ENCODE assay signal across 11 mouse cellular contexts in genomic region chr5:74214501-74215110, GRCm38 (mm10). TPM values are rescaled to one million over a fixed set of nuclear protein-coding genes. Genes with fewer than 3 reads are reported as not detected.
A peak's percentile ranks its signal among the peaks of the same experiment; 100 is the strongest.
DNase-seq lines count a peak whose midpoint lies in the region; ATAC-seq lines count a peak whose summit lies in the region.
"Had no signal": no experiment of that assay in that cellular context is flagged by ENCODE, and none has a peak within 500 bp of the region (broad histone marks: within the 10 kb centered on the region; RNA-seq: fewer than 3 reads in every experiment).

No protein-coding gene starts in this region.

- WGBS in heart, embryonic 13.5 days, result 20% methylated on average over 7 of the region's 7 CpGs
- WGBS in neural tube, embryonic 12.5 days, result 3% methylated on average over 7 of the region's 7 CpGs
- 3% methylated on average over 7 of the region's 7 CpGs for WGBS in neural tube, embryonic 15.5 days
- WGBS in hindbrain, embryonic 16.5 days, result 6% methylated on average over 7 of the region's 7 CpGs

- intact Hi-C loops in heart, postnatal 10 days (cut with DNase I), result no loop called here

- no peaks in the 10 kb centered on the region for H3K27me3 ChIP-seq in heart, embryonic 13.5 days (replicated peaks)
- H3K27me3 ChIP-seq in neural tube, embryonic 12.5 days (replicated peaks), result no peaks in the 10 kb centered on the region
- no peaks in the 10 kb centered on the region for H3K27me3 ChIP-seq in neural tube, embryonic 15.5 days (replicated peaks)
- no peaks in the 10 kb centered on the region for H3K27me3 ChIP-seq in hindbrain, embryonic 16.5 days (replicated peaks; ENCODE audit: control insufficient read depth, insufficient read depth, low read length)

- DNase-seq in heart, postnatal 10 days, result no peak
- DNase-seq in urinary bladder, adult 18-20 months (ENCODE audit: low spot score in 2 of 2), result no peak
- DNase-seq in layer of hippocampus, postnatal 25 days (ENCODE audit: extremely low spot score in 1 of 2, low spot score in 1 of 2), result no peak
- DNase-seq: heart, postnatal 4 days; lung, postnatal 36 days had no signal

- H3K4me3 ChIP-seq in heart, embryonic 13.5 days, result no peak overlapping the region
- no peak overlapping the region for H3K4me3 ChIP-seq in neural tube, embryonic 12.5 days
- H3K4me3 ChIP-seq in neural tube, embryonic 15.5 days (replicated peaks), result no peak overlapping the region
- H3K4me3 ChIP-seq in hindbrain, embryonic 16.5 days (ENCODE audit: low read length), result no peak overlapping the region
- H3K4me3 ChIP-seq: left cerebral cortex, adult 2 months had no signal

- H3K36me3 ChIP-seq in heart, embryonic 13.5 days, result no peaks in the 10 kb centered on the region
- H3K36me3 ChIP-seq in neural tube, embryonic 12.5 days, result no peaks in the 10 kb centered on the region
- H3K36me3 ChIP-seq in neural tube, embryonic 15.5 days, result no peaks in the 10 kb centered on the region
- no peaks in the 10 kb centered on the region for H3K36me3 ChIP-seq in hindbrain, embryonic 16.5 days (ENCODE audit: control insufficient read depth, insufficient read depth, low read length)

- peak overlapping the region; percentile 13; the same call in 1 of the 2 replicates for H3K27ac ChIP-seq in heart, embryonic 13.5 days (replicated peaks)
- H3K27ac ChIP-seq in neural tube, embryonic 12.5 days, result no peak overlapping the region
- H3K27ac ChIP-seq in neural tube, embryonic 15.5 days (replicated peaks), result no peak overlapping the region
- no peak overlapping the region for H3K27ac ChIP-seq in hindbrain, embryonic 16.5 days (ENCODE audit: low read depth, low read length)
- H3K27ac ChIP-seq: left cerebral cortex, adult 2 months had no signal

- H3K9ac ChIP-seq in heart, embryonic 13.5 days, result no peak overlapping the region
- H3K9ac ChIP-seq in neural tube, embryonic 12.5 days, result 0 out of 2 replicates have a peak overlapping the region, but pooled peaks have one; percentile 2
- H3K9ac ChIP-seq in neural tube, embryonic 15.5 days (replicated peaks), result no peak overlapping the region
- H3K9ac ChIP-seq in hindbrain, embryonic 16.5 days (ENCODE audit: low read depth, low read length), result no peak overlapping the region

- H3K4me2 ChIP-seq in heart, embryonic 13.5 days, result no peak overlapping the region
- peak overlapping the region; percentile 35 for H3K4me2 ChIP-seq in neural tube, embryonic 12.5 days (replicated peaks)
- H3K4me2 ChIP-seq in neural tube, embryonic 15.5 days, result no peak overlapping the region
- no peak overlapping the region for H3K4me2 ChIP-seq in hindbrain, embryonic 16.5 days (ENCODE audit: low read length)

- peaks cover 43% of the 10 kb centered on the region for H3K4me1 ChIP-seq in heart, embryonic 13.5 days
- peaks cover 14% of the 10 kb centered on the region for H3K4me1 ChIP-seq in neural tube, embryonic 12.5 days
- H3K4me1 ChIP-seq in neural tube, embryonic 15.5 days, result peaks cover 4% of the 10 kb centered on the region; the same call in 1 of the 2 replicates
- peaks cover 6% of the 10 kb centered on the region; the same call in 1 of the 2 replicates for H3K4me1 ChIP-seq in hindbrain, embryonic 16.5 days (ENCODE audit: control insufficient read depth, insufficient read depth, low read depth, low read length)

- no peaks in the 10 kb centered on the region for H3K9me3 ChIP-seq in heart, embryonic 13.5 days
- H3K9me3 ChIP-seq in neural tube, embryonic 12.5 days, result no peaks in the 10 kb centered on the region
- no peaks in the 10 kb centered on the region for H3K9me3 ChIP-seq in neural tube, embryonic 15.5 days (replicated peaks)
- H3K9me3 ChIP-seq in hindbrain, embryonic 16.5 days (ENCODE audit: control insufficient read depth, low read length), result no peaks in the 10 kb centered on the region

- ATAC-seq in heart, embryonic 13.5 days (ENCODE audit: extremely low read depth, insufficient number of reproducible peaks, low FRiP score, low TSS enrichment), result no peak
- peak; percentile 55 for ATAC-seq in neural tube, embryonic 12.5 days (ENCODE audit: low FRiP score, low read depth)
- no peak for ATAC-seq in neural tube, embryonic 15.5 days (ENCODE audit: low FRiP score)
- ATAC-seq in hindbrain, embryonic 16.5 days, result 0 out of 2 replicates have a peak, but pooled peaks have one; percentile 15
- no peak for ATAC-seq in CD4-positive, CD25-positive, alpha-beta regulatory T cell, adult 4 months

RNA-seq across cellular contexts. Expression of gene Rasl11b, which starts 19.5 kb away (rescaled TPM):
- polyA plus RNA-seq in heart, embryonic 13.5 days (2015; fragmentation: Nextera tagmentation; extraction: Ambion mirVana), result 79.7 and 88.1 TPM in 2 replicates
- 10 to 100 TPM; 46.0 to 59.9 TPM for total RNA-seq in heart, postnatal 10 days (2021)
- polyA plus RNA-seq in neural tube, embryonic 12.5 days (2016; fragmentation: Nextera tagmentation; extraction: Ambion mirVana), result 38.2 and 41.7 TPM in 2 replicates
- 16.5 and 17.4 TPM in 2 replicates for polyA plus RNA-seq in neural tube, embryonic 15.5 days (2015; fragmentation: Nextera tagmentation; extraction: Ambion mirVana)
- 19.9 and 20.7 TPM in 2 replicates for polyA plus RNA-seq in hindbrain, embryonic 16.5 days (2015; fragmentation: Nextera tagmentation; extraction: Ambion mirVana)
- total RNA-seq in layer of hippocampus, postnatal 25 days (2021), result 10 to 100 TPM; 64.9 to 77.2 TPM
- 1 to 10 TPM; 3.4 to 5.0 TPM for polyA plus RNA-seq in CD4-positive, CD25-positive, alpha-beta regulatory T cell, adult 4 months (2017; shearing (Covaris generic))

Comparison
In these comparisons a context has a peak if more than half of its experiments do, and no peak if none do; other contexts are left out.
1. ATAC-seq: peak in neural tube, embryonic 12.5 days (single experiment) and hindbrain, embryonic 16.5 days (single experiment); none in heart, embryonic 13.5 days (single experiment), neural tube, embryonic 15.5 days (single experiment) and CD4-positive, CD25-positive, alpha-beta regulatory T cell, adult 4 months (single experiment).